Mouse (Mus musculus): ENCODE measurements around the gene Rag1.

- TF ChIP-seq MXI1 (IDR thresholded peaks at IDR 0.05; ENCODE audit: low read depth, low read length) = no peak
- TF ChIP-seq CTCF (conservative IDR thresholded peaks at IDR 0.05 in 1 of 2, IDR thresholded peaks at IDR 0.05 in 1 of 2; ENCODE audit: low read depth in 2 of 2, low read length in 2 of 2) = no peak
- TF ChIP-seq MAFK (IDR thresholded peaks at IDR 0.05; ENCODE audit: insufficient replicate concordance, low read length) = no peak
- no peak for TF ChIP-seq POLR2A (IDR thresholded peaks at IDR 0.05; ENCODE audit: low read depth, low read length)
- no peak for TF ChIP-seq ELF1 (IDR thresholded peaks at IDR 0.05; ENCODE audit: low read depth, low read length)
- no peak for TF ChIP-seq HCFC1 (IDR thresholded peaks at IDR 0.05; ENCODE audit: low read depth, low read length)
- TF ChIP-seq ZC3H11A (IDR thresholded peaks at IDR 0.05; ENCODE audit: low read depth, low read length) = no peak
- TF ChIP-seq MAZ (IDR thresholded peaks at IDR 0.05; ENCODE audit: low read depth, low read length) = no peak
- TF ChIP-seq BHLHE40 (IDR thresholded peaks at IDR 0.05; ENCODE audit: low read depth, low read length) = no peak
- no peak for TF ChIP-seq IRF4 (IDR thresholded peaks at IDR 0.05; ENCODE audit: low read depth, low read length)
Measured at GRCm38 (mm10) chr2:101648361-101648760, 940 bp downstream of the Rag1 start.
